Mouse (Mus musculus) spleen, adult 2 months (tissue): Measurements from ENCODE around the gene Etl4.

Source experiments
- CTCF ChIP-seq: fragments of 200-500 bp; IDR thresholded peaks from 2 replicates; pipeline ENCODE4 v1.5.1; 2011; ENCODE audit warnings: mild to moderate bottlenecking, inconsistent platforms; ENCODE audit not compliant: insufficient read depth, insufficient read length, insufficient replicate concordance; ENCODE audit errors: extremely low read depth
- POLR2A ChIP-seq: fragments of 200-500 bp; IDR thresholded peaks from 2 replicates; pipeline ENCODE4 v1.6.1; 2011; ENCODE audit warnings: low read depth, low read length, inconsistent platforms

DNA sequence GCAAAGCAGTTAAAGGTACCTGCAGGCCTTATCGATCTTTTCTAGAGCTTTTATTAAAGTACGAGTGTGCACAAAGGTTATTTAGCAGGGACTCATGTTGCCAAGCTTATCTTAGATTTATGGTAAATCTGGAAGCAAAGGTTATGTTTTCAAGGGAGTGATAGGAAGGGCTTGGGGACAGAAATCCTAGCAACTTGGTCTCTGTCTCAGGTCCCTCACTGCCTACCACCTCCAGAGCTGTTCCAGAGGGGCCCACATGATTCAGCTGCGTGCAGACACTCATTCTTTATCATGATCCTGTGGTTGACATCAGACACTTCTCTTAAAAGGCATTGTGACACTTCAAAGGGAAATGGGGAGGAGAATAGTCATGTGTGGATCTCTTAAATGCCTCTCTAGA is 783.3 kb downstream of the Etl4 start:
- TF ChIP-seq CTCF (no peak), POLR2A (no peak)
